Mouse (Mus musculus) frontal cortex, postnatal 14 days (tissue): ENCODE data around the gene Pnmt.
"Not testable (repeated sequence)": the region's sequence is repeated elsewhere in the genome, so short reads cannot be mapped to it uniquely, and the experiment has no call there.

Experiments
- DNase-seq, 2 experiments: peaks; one replicate each; pipeline ENCODE4 v3.0.0; 2022; ENCODE audit warnings: low spot score in 2 of 2

Pnmt gene

GRCm38 (mm10) chr11:98357396-98358160 lies 28.7 kb upstream of the Pnmt start:
- no peak for DNase-seq

- DNase-seq, result peak in 1 of 2 experiments; percentile 75
Observed at GRCm38 (mm10) chr11:98358161-98359083, 27.8 kb upstream of the Pnmt start, which contains the start of gene Stard3. Stard3 (plus strand) TSS chr11:98358368.

- DNase-seq, result no peak
Observed at GRCm38 (mm10) chr11:98360866-98361521, 25.3 kb upstream of the Pnmt start.

- no peak for DNase-seq
Observed at GRCm38 (mm10) chr11:98363817-98364216, 22.4 kb upstream of the Pnmt start.

GRCm38 (mm10) chr11:98364410-98364809 lies 21.8 kb upstream of the Pnmt start:
- no peak for DNase-seq

GRCm38 (mm10) chr11:98366290-98366689 lies 20.0 kb upstream of the Pnmt start:
- DNase-seq, result no peak

GRCm38 (mm10) chr11:98367171-98367862 lies 18.9 kb upstream of the Pnmt start:
- peak in 1 of 2 experiments; percentile 47 for DNase-seq

- DNase-seq, result no peak
Observed at GRCm38 (mm10) chr11:98367863-98368186, 18.4 kb upstream of the Pnmt start.

- no peak for DNase-seq
Observed at GRCm38 (mm10) chr11:98369337-98369736, 16.9 kb upstream of the Pnmt start.

- DNase-seq, result no peak
Observed at GRCm38 (mm10) chr11:98370588-98370987, 15.7 kb upstream of the Pnmt start.

GRCm38 (mm10) chr11:98371556-98372240 lies 14.6 kb upstream of the Pnmt start:
- no peak for DNase-seq

GRCm38 (mm10) chr11:98372406-98372805 lies 13.8 kb upstream of the Pnmt start:
- no peak for DNase-seq

- no peak for DNase-seq
Observed at GRCm38 (mm10) chr11:98373244-98373643, 13.0 kb upstream of the Pnmt start.

- DNase-seq, result no peak
Observed at GRCm38 (mm10) chr11:98374266-98374665, 12.0 kb upstream of the Pnmt start.

- DNase-seq, result no peak
Observed at GRCm38 (mm10) chr11:98376756-98377155, 9.5 kb upstream of the Pnmt start.

GRCm38 (mm10) chr11:98377787-98378186 lies 8.5 kb upstream of the Pnmt start:
- DNase-seq, result no peak

GRCm38 (mm10) chr11:98379379-98379778 lies 6.9 kb upstream of the Pnmt start:
- DNase-seq, result no peak

- DNase-seq, result no peak
Observed at GRCm38 (mm10) chr11:98380106-98380505, 6.1 kb upstream of the Pnmt start.

GRCm38 (mm10) chr11:98381651-98382050 lies 4.6 kb upstream of the Pnmt start:
- DNase-seq, result no peak

GRCm38 (mm10) chr11:98382405-98382804 lies 3.8 kb upstream of the Pnmt start:
- not testable (repeated sequence) for DNase-seq
